Mouse (Mus musculus) small intestine, adult 2 months (tissue): Measurements from ENCODE around the gene Bmpr1b.

Experiments
- CTCF ChIP-seq: fragments of 200-500 bp; IDR thresholded peaks from 2 replicates; pipeline ENCODE4 v1.5.1; 2012; ENCODE audit warnings: low read depth, mild to moderate bottlenecking, control low read depth, inconsistent platforms, low read length, moderate library complexity, mixed read lengths; ENCODE audit not compliant: insufficient replicate concordance, insufficient read length; ENCODE audit errors: extremely low read depth
- POLR2A ChIP-seq: fragments of 200-500 bp; IDR thresholded peaks from 2 replicates; pipeline ENCODE4 v1.6.1; 2012; ENCODE audit warnings: low read depth, mild to moderate bottlenecking, control low read depth, inconsistent platforms, low read length, moderate library complexity

DNA sequence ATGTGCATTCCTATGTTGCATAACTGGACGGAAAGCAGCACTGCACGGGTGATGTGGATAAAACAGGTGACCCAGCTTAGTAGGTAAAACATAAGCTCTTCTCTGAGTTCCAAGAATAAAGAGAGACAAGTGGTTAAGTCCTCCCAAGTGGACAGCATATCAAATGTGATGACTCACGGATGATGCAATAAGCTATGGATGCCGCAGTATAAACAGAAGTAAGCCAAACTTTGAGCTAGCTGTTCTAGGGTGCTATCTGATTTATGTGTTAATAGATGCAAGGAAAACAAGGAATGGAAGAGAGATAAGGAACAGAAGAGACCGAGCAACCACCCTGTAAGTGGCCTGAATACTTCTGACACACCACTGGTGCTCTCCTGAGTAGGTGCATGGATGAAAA, 120.1 kb downstream of the Bmpr1b start:
- no peak for TF ChIP-seq CTCF
- TF ChIP-seq POLR2A, result no peak
